Mouse (Mus musculus) forebrain, embryonic 14.5 days (tissue): ENCODE data around the gene Prrx1. TPM values are rescaled to one million over a fixed set of nuclear protein-coding genes. Genes with fewer than 3 reads are reported as not detected.

Source experiments
- ATAC-seq: fragments of 200-750 bp; cut with Nextera tagmentation; 2 replicates; pipeline ENCODE4 v1.8.0; 2017; ENCODE audit warnings: mild to moderate bottlenecking, moderate library complexity
- DNase-seq: peaks from one replicate; pipeline ENCODE4 v3.0.0-alpha.2; 2015; ENCODE audit warnings: low spot score
- H3K27ac ChIP-seq: fragments of 300-500 bp; sonication (generic); 2 replicates; pipeline ENCODE4 v1.5.1; 2014; ENCODE audit warnings: low read depth, mild to moderate bottlenecking, control low read depth, low read length, moderate library complexity
- H3K27me3 ChIP-seq: fragments of 300-500 bp; sonication (generic); replicated peaks from 2 replicates; pipeline ENCODE4 v1.6.1; 2014; ENCODE audit warnings: low read length, control low read depth, mixed read lengths; ENCODE audit not compliant: control insufficient read depth, insufficient read depth
- H3K36me3 ChIP-seq: fragments of 300-500 bp; sonication (generic); 2 replicates; pipeline ENCODE4 v1.6.1; 2014; ENCODE audit warnings: low read length, control low read depth; ENCODE audit not compliant: control insufficient read depth, insufficient read depth
- H3K4me1 ChIP-seq: fragments of 300-500 bp; sonication (generic); 2 replicates; pipeline ENCODE4 v1.6.1; 2014; ENCODE audit warnings: antibody characterized with exemption, low read length, control low read depth; ENCODE audit not compliant: control insufficient read depth, insufficient read depth
- H3K4me2 ChIP-seq: fragments of 300-500 bp; sonication (generic); 2 replicates; pipeline ENCODE4 v1.6.1; 2014; ENCODE audit warnings: mild to moderate bottlenecking, control low read depth, low read length
- H3K4me3 ChIP-seq: fragments of 300-500 bp; sonication (generic); 2 replicates; pipeline ENCODE4 v1.5.1; 2014; ENCODE audit warnings: low read depth, low read length, control low read depth
- H3K9ac ChIP-seq: fragments of 300-500 bp; sonication (generic); 2 replicates; pipeline ENCODE4 v1.6.1; 2014; ENCODE audit warnings: mild to moderate bottlenecking, low read length, control low read depth, moderate library complexity
- H3K9me3 ChIP-seq: fragments of 300-500 bp; sonication (generic); replicated peaks from 2 replicates; pipeline ENCODE4 v1.6.1; 2016; ENCODE audit warnings: low read length, control low read depth, mixed read lengths; ENCODE audit not compliant: control insufficient read depth
- WGBS: fragments of 180-500 bp; shearing (Covaris S2); extraction: QIAGEN DNeasy Blood & Tissue Kit; methylation state at CpG from one replicate; pipeline ENCODE4 v1.1.7; 2014; 5-methylcytosine and 5-hydroxymethylcytosine counted together
- polyA plus RNA-seq: library from polyadenylated mRNA; unstranded; fragments of >200 nt; fragmentation: Nextera tagmentation; extraction: Ambion mirVana; gene quantifications from 2 replicates; pipeline ENCODE4 v1.2.1, GENCODE M21; 2014

The Prrx1 gene
- polyA plus RNA-seq, 1 experiment from 2014 or later: 4.7 TPM

DNA sequence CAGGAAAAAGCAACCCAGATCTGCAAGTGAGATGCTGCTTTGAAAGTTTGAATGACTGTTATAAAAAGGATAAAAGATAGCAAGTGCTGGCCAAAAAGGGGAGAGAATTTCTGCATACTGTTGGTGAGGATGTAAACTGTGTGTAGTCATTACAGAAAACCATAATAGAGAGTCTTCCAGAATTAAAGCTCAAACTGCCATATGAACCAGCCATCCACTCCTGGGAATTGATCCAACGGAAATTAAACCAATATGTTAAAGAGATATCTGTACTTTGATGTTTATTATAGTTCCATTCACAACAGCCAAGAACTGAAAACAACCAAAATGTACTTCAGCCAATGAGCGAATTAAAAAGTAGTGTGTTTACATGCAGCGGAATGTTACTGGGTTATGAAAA is 37.5 kb upstream of the Prrx1 start:
- WGBS: 75% methylated on average over 3 of the region's 3 CpGs
- Histone ChIP-seq H3K4me3 (no peak overlapping the region), H3K9ac (no peak overlapping the region), H3K4me1 (no peaks in the 10 kb centered on the region), H3K27ac (no peak overlapping the region), H3K4me2 (no peak overlapping the region), H3K27me3 (no peaks in the 10 kb centered on the region), H3K36me3 (no peaks in the 10 kb centered on the region), H3K9me3 (no peaks in the 10 kb centered on the region)
- DNase-seq: peak; percentile 49
- ATAC-seq: no peak

DNA sequence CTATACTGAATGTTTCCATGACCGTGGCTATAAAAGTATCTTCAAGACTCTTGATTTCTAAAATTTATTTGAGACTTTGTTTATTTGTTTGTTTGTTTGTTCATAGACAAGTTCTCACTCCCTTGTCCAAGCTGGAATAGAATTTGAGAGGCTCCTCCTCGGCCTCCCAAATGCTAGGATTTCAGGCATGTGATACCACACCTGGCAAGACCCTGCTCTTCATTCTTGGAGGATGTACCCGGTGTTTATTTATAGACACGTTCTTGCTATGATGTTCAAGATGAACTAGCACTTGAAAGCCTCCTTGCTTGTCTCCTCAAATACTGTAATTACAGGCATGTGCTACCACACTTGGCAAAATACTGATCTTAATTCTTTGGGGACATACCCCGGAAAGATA is 32.0 kb upstream of the Prrx1 start:
- Histone ChIP-seq H3K4me2 (no peak overlapping the region), H3K4me1 (no peaks in the 10 kb centered on the region), H3K36me3 (no peaks in the 10 kb centered on the region), H3K4me3 (no peak overlapping the region), H3K9me3 (no peaks in the 10 kb centered on the region), H3K27ac (no peak overlapping the region), H3K9ac (no peak overlapping the region), H3K27me3 (no peaks in the 10 kb centered on the region)
- DNase-seq (no peak), ATAC-seq (no peak)
- WGBS: 82% methylated on average over 5 of the region's 5 CpGs

DNA sequence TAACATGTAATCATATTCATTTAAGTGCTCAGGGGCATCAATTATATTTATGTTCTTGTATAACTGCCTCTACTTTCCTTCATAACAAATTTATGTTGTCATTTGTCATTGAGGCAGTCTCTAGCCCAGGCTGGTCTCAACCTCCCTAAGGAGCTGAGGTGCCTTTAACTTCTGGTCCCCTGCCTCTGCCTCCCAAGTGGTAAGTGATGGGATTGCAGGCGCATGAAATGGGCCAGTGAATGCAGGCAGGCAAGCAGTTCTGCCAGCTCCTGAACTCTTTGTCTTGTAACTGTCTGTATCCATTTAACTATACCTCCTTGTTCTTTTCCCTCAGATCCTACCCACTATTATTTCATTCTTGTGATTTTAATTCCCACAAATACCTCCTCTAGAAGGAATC is 31.4 kb upstream of the Prrx1 start:
- no peak for DNase-seq
- no peak for ATAC-seq
- Histone ChIP-seq H3K4me1 (no peaks in the 10 kb centered on the region), H3K4me2 (no peak overlapping the region), H3K9me3 (no peaks in the 10 kb centered on the region), H3K4me3 (no peak overlapping the region), H3K27me3 (no peaks in the 10 kb centered on the region), H3K27ac (no peak overlapping the region), H3K9ac (no peak overlapping the region), H3K36me3 (no peaks in the 10 kb centered on the region)
- WGBS: 24% methylated on average over 1 of the region's 1 CpGs

DNA sequence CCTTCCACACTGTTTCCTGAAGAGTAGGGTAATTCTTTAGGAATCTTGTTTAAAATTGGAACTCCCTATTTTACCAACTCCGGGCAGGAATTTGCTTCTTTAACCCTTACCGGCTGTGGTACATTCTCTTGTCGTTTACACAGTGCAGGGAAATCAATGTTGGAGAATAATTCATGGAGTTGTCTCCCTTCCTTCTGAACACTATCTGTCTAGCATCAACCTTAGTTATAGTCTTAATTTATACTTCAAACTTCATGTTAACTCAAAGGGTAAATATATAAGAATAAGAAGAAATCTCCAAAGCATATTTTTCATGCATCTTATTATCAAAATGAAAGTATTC is 25.7 kb upstream of the Prrx1 start:
- H3K9ac ChIP-seq: no peak overlapping the region
- H3K9me3 ChIP-seq: no peaks in the 10 kb centered on the region
- 19% methylated on average over 3 of the region's 3 CpGs for WGBS
- H3K27me3 ChIP-seq: no peaks in the 10 kb centered on the region
- no peaks in the 10 kb centered on the region for H3K36me3 ChIP-seq
- DNase-seq: no peak
- no peak overlapping the region for H3K4me2 ChIP-seq
- H3K27ac ChIP-seq: no peak overlapping the region
- ATAC-seq: no peak
- H3K4me1 ChIP-seq: peaks cover 7% of the 10 kb centered on the region
- no peak overlapping the region for H3K4me3 ChIP-seq

DNA sequence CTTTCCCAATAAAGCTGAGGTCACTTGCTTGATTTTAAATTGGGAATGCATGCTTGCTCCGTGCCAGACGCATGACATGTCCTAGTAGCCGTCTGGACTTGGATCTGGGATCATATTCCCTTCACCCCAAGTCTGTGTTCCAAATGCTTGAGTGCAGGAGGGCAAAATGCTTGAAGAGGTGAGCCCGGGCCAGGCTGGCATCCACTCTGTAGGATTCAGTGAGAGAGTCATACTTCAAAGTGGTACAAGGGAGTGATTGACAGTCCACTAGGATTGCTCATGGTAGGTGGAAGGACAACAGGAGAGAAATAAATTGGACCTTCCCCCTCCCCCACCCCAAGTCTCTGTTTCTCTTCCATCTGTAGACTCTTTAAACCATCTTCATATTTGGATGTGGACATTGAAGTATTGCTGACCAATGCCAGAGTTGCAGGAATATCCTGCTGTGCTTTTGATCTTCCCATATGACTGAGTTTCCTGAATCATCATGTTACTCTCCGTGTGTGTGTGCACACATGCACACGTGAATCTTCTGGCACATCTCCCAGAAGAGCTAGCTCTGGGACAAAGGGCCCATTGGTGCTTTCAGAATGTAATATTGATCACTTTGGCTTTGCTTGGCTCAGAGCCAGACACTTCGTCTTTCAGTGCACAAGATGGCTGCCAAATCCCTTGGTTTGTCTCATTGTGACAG is 25.2 kb upstream of the Prrx1 start:
- ATAC-seq (peak; percentile 71), DNase-seq (peak; percentile 87)
- no peak overlapping the region for H3K9ac ChIP-seq
- H3K27ac ChIP-seq: no peak overlapping the region
- no peak overlapping the region for H3K4me2 ChIP-seq
- no peak overlapping the region for H3K4me3 ChIP-seq
- H3K4me1 ChIP-seq: peaks cover 7% of the 10 kb centered on the region
- H3K9me3 ChIP-seq: no peaks in the 10 kb centered on the region
- no peaks in the 10 kb centered on the region for H3K27me3 ChIP-seq
- H3K36me3 ChIP-seq: no peaks in the 10 kb centered on the region
- 36% methylated on average over 7 of the region's 7 CpGs for WGBS

DNA sequence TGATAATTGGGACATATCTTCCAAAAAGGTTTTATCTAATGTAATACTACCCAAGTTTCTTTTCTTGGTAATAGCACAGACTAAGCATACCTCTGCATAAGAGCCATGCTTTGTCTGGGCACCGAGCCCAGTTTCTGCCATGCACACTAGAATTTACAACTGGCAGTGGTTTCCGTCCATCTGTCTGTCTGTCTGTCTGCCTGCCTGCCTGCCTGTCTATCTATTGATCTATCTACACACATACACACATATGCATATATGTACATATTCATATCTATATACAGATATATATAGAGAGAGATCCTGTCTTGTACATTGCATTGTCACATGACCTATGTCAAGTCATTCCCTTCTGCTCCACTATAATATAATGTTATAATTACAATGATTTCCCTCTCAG is 24.3 kb upstream of the Prrx1 start:
- Histone ChIP-seq H3K4me3 (no peak overlapping the region), H3K27ac (no peak overlapping the region), H3K9ac (no peak overlapping the region), H3K27me3 (no peaks in the 10 kb centered on the region), H3K9me3 (no peaks in the 10 kb centered on the region), H3K36me3 (no peaks in the 10 kb centered on the region), H3K4me1 (peaks cover 7% of the 10 kb centered on the region), H3K4me2 (no peak overlapping the region)
- DNase-seq (peak; percentile 79), ATAC-seq (peak; percentile 72)
- 54% methylated on average over 2 of the region's 2 CpGs for WGBS

DNA sequence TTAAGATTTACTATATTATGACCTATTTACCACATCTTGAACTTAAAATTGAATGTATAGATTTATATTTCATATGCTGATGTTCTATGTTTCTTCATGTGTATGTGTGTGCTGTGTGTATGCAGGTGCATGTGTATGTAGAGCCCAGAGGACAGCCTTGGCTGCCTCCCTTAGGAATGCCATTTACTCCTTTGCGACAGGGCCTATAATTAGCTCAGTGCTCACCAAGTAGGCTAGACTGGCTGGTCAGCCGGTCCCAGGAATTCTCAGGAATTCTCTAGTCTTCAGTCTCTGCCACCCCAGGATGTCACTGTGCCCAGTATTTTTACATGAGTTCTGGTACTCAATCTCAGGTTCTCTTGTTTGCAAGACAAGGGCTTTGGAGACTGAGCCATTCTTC is 13.8 kb upstream of the Prrx1 start:
- Histone ChIP-seq H3K36me3 (no peaks in the 10 kb centered on the region), H3K4me3 (no peak overlapping the region), H3K27ac (no peak overlapping the region), H3K4me2 (no peak overlapping the region), H3K4me1 (no peaks in the 10 kb centered on the region), H3K9me3 (no peaks in the 10 kb centered on the region), H3K9ac (no peak overlapping the region), H3K27me3 (no peaks in the 10 kb centered on the region)
- ATAC-seq (no peak), DNase-seq (no peak)
- WGBS: 59% methylated on average over 2 of the region's 2 CpGs

DNA sequence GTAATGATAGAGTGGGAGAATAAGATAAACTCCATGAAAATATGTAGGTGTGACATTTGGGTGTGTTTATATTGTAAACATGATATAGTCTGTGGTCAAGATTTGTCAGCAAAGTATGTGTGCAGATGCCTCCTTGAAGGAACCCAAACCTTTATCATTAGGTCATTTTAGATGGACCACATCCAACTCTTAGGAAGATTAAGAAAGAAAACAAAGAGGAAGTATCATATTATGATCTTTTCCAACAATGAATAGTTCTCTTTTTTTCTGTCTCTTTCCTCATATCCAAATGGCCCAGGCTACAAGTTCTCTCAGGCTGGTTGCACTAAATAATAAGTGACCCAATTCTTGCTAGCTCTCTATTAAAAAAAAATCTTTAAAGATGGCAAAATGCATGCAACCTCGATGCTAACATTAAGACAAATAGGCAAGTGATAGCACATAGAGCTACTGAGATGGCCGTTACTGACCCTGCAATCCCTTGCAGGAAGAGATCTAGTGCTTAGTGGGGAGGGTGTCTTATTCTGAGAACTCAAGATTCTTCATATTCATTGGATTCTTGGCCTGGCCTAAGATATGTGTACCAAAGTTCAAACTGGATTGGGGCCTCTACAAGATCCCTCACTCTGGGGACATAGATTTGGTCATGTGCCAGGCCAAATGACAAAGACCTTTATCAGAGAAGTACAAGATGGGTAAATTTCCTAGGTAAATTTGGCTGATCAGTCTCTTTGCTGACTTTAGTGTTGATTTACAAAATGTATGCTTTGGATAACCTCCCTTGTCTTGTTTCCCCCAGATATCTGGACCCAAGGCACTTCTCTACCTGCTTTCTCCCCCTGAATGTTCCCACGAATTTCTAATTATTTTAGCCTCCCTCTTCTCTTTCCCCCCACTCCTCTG is 6.4 kb upstream of the Prrx1 start:
- H3K4me2 ChIP-seq: no peak overlapping the region
- no peaks in the 10 kb centered on the region for H3K36me3 ChIP-seq
- no peak overlapping the region for H3K4me3 ChIP-seq
- H3K27me3 ChIP-seq: 0 out of 2 replicates have a peak, but pooled peaks cover 8% of the 10 kb centered on the region
- H3K27ac ChIP-seq: no peak overlapping the region
- H3K4me1 ChIP-seq: peaks cover under 1% of the 10 kb centered on the region; the same call in 1 of the 2 replicates
- no peak for DNase-seq
- no peaks in the 10 kb centered on the region for H3K9me3 ChIP-seq
- 76% methylated on average over 3 of the region's 3 CpGs for WGBS
- ATAC-seq: no peak
- no peak overlapping the region for H3K9ac ChIP-seq

DNA sequence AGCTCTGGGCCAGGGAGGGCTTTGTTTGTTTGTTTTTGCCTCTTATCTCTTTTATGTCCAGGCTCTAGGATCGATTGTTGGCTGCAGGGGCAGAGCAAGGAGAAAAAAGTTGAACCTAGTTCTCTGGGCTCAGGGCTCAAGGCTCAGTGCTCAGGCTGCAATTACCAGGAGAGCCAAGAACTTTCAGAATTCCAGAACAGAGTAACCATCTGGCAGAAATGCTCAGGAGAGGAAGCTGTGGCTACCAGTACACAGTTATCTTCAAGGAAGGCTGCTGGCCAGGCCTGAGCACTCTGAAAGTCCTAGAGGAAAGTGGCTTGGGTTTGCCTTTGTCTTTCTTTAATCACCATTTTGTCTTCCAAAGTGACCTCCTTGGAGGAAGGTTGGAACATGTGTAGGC is 3.4 kb upstream of the Prrx1 start:
- Histone ChIP-seq H3K27me3 (0 out of 2 replicates have a peak, but pooled peaks cover 8% of the 10 kb centered on the region), H3K4me1 (peaks cover 14% of the 10 kb centered on the region), H3K36me3 (no peaks in the 10 kb centered on the region), H3K27ac (no peak overlapping the region), H3K9ac (no peak overlapping the region), H3K4me2 (no peak overlapping the region), H3K9me3 (no peaks in the 10 kb centered on the region), H3K4me3 (no peak overlapping the region)
- ATAC-seq (no peak), DNase-seq (no peak)
- WGBS: 53% methylated on average over 1 of the region's 1 CpGs
